In genomic region chr8:125053505-125054435, GRCm38 (mm10) we compare ENCODE assay signal across 8 mouse cellular contexts. TPM values are rescaled to one million over a fixed set of nuclear protein-coding genes. Genes with fewer than 3 reads are reported as not detected.
A peak's percentile ranks its signal among the peaks of the same experiment; 100 is the strongest.
DNase-seq lines count a peak whose midpoint lies in the region; ATAC-seq and TF ChIP-seq lines count a peak whose summit lies in the region.

Gene Disc1, plus strand, starts transcription at chr8:125054195.

- intact Hi-C loops in left cerebral cortex, postnatal 10 days (cut with DNase I) = no loop called here

- H3K36me3 ChIP-seq in hindbrain, embryonic 11.5 days (ENCODE audit: control insufficient read depth, insufficient read depth, low read length) = no peaks in the 10 kb centered on the region
- H3K36me3 ChIP-seq in limb, embryonic 13.5 days = no peaks in the 10 kb centered on the region
- no peaks in the 10 kb centered on the region for H3K36me3 ChIP-seq in midbrain, embryonic 12.5 days
- no peaks in the 10 kb centered on the region for H3K36me3 ChIP-seq in stomach, postnatal 0 days (ENCODE audit: control insufficient read depth, insufficient read depth, low read length)

- H3K9me3 ChIP-seq in hindbrain, embryonic 11.5 days (ENCODE audit: control insufficient read depth, low read length) = no peaks in the 10 kb centered on the region
- no peaks in the 10 kb centered on the region for H3K9me3 ChIP-seq in limb, embryonic 13.5 days
- 0 out of 2 replicates have a peak, but pooled peaks cover 4% of the 10 kb centered on the region for H3K9me3 ChIP-seq in midbrain, embryonic 12.5 days
- H3K9me3 ChIP-seq in stomach, postnatal 0 days (ENCODE audit: control insufficient read depth, low read length) = no peaks in the 10 kb centered on the region

- H3K4me2 ChIP-seq in hindbrain, embryonic 11.5 days (replicated peaks; ENCODE audit: low read depth, low read length) = peak within 1 kb of the TSS; percentile 97
- peak within 1 kb of the TSS; percentile 97 for H3K4me2 ChIP-seq in limb, embryonic 13.5 days (replicated peaks)
- H3K4me2 ChIP-seq in midbrain, embryonic 12.5 days (replicated peaks) = peak within 1 kb of the TSS; percentile 82
- peak within 1 kb of the TSS; percentile 99 for H3K4me2 ChIP-seq in stomach, postnatal 0 days (replicated peaks; ENCODE audit: low read depth)

- no peak for TF ChIP-seq EP300 in stomach, postnatal 0 days (optimal IDR thresholded peaks at IDR 0.05)

- peaks cover 34% of the 10 kb centered on the region for H3K27me3 ChIP-seq in hindbrain, embryonic 11.5 days (ENCODE audit: control insufficient read depth, insufficient read depth, low read length)
- peaks cover 39% of the 10 kb centered on the region for H3K27me3 ChIP-seq in limb, embryonic 13.5 days
- H3K27me3 ChIP-seq in midbrain, embryonic 12.5 days = peaks cover 59% of the 10 kb centered on the region
- no peaks in the 10 kb centered on the region for H3K27me3 ChIP-seq in stomach, postnatal 0 days (ENCODE audit: control insufficient read depth, insufficient read depth, low read length)

- peak within 1 kb of the TSS; percentile 76 for H3K4me3 ChIP-seq in bone marrow macrophage, adult 2 months (ENCODE audit: insufficient read depth, low read length)
- H3K4me3 ChIP-seq in hindbrain, embryonic 11.5 days (ENCODE audit: low read depth, low read length) = peak within 1 kb of the TSS; percentile 57
- peak within 1 kb of the TSS; percentile 76 for H3K4me3 ChIP-seq in limb, embryonic 13.5 days
- H3K4me3 ChIP-seq in midbrain, embryonic 12.5 days = peak within 1 kb of the TSS; percentile 53
- H3K4me3 ChIP-seq in stomach, postnatal 0 days (ENCODE audit: low read depth, low read length) = peak within 1 kb of the TSS; percentile 66

- TF ChIP-seq POLR2A in bone marrow macrophage, adult 2 months (IDR thresholded peaks at IDR 0.05; ENCODE audit: borderline replicate concordance, low read depth, low read length) = no peak

- ATAC-seq in hindbrain, embryonic 11.5 days (ENCODE audit: low FRiP score) = peak; percentile 30; the same call in 1 of the 2 replicates
- ATAC-seq in limb, embryonic 13.5 days (ENCODE audit: low FRiP score, low read depth) = peak; percentile 49; the same call in 1 of the 2 replicates
- ATAC-seq in midbrain, embryonic 12.5 days (ENCODE audit: low FRiP score, low read depth) = no peak
- ATAC-seq in stomach, postnatal 0 days (ENCODE audit: low FRiP score, low TSS enrichment) = peak; percentile 39

- WGBS in hindbrain, embryonic 11.5 days = 3% methylated on average over 48 of the region's 65 CpGs
- WGBS in limb, embryonic 13.5 days = 3% methylated on average over 57 of the region's 65 CpGs
- 4% methylated on average over 52 of the region's 65 CpGs for WGBS in midbrain, embryonic 12.5 days
- WGBS in stomach, postnatal 0 days = 2% methylated on average over 50 of the region's 65 CpGs

- peak; percentile 27 to 76 for DNase-seq in left cerebral cortex, postnatal 10 days (ENCODE audit: extremely low spot score in 1 of 2, low spot score in 2 of 2)
- no peak for DNase-seq in left cerebral cortex, adult 11 months (ENCODE audit: low spot score)
- peak; percentile 35 to 36 for DNase-seq in frontal cortex, postnatal 14 days (ENCODE audit: low spot score in 2 of 2)
- peak; percentile 69 for DNase-seq in hindbrain, embryonic 11.5 days (ENCODE audit: low spot score)
- DNase-seq in stomach, postnatal 0 days (ENCODE audit: low spot score) = peak; percentile 34

- TF ChIP-seq CTCF in bone marrow macrophage, adult 2 months (IDR thresholded peaks at IDR 0.05; ENCODE audit: low read depth, low read length) = no peak
- peak; percentile 11 for TF ChIP-seq CTCF in stomach, postnatal 0 days (IDR thresholded peaks at IDR 0.05; ENCODE audit: low read depth)

- peak within 1 kb of the TSS; percentile 60 for H3K9ac ChIP-seq in hindbrain, embryonic 11.5 days (ENCODE audit: low read depth, low read length)
- peak within 1 kb of the TSS; percentile 84 for H3K9ac ChIP-seq in limb, embryonic 13.5 days
- peak within 1 kb of the TSS; percentile 50 for H3K9ac ChIP-seq in midbrain, embryonic 12.5 days (replicated peaks)
- H3K9ac ChIP-seq in stomach, postnatal 0 days (ENCODE audit: low read length) = peak within 1 kb of the TSS; percentile 76

- H3K4me1 ChIP-seq in bone marrow macrophage, adult 2 months (ENCODE audit: control insufficient read depth, insufficient read depth, low read length) = 0 out of 2 replicates have a peak, but pooled peaks cover 3% of the 10 kb centered on the region
- no peaks in the 10 kb centered on the region for H3K4me1 ChIP-seq in hindbrain, embryonic 11.5 days (replicated peaks; ENCODE audit: control insufficient read depth, insufficient read depth, low read length)
- H3K4me1 ChIP-seq in limb, embryonic 13.5 days = peaks cover 12% of the 10 kb centered on the region
- peaks cover 13% of the 10 kb centered on the region for H3K4me1 ChIP-seq in midbrain, embryonic 12.5 days
- H3K4me1 ChIP-seq in stomach, postnatal 0 days (replicated peaks; ENCODE audit: control insufficient read depth, insufficient read depth) = no peaks in the 10 kb centered on the region

- H3K27ac ChIP-seq in bone marrow macrophage, adult 2 months (ENCODE audit: insufficient read depth, low read depth, low read length) = peak within 1 kb of the TSS; percentile 0; the same call in 1 of the 2 replicates
- H3K27ac ChIP-seq in hindbrain, embryonic 11.5 days (ENCODE audit: low read depth, low read length) = peak within 1 kb of the TSS; percentile 36; the same call in 1 of the 2 replicates
- H3K27ac ChIP-seq in limb, embryonic 13.5 days = no peak within 1 kb of the TSS; the same call in 1 of the 2 replicates
- H3K27ac ChIP-seq in midbrain, embryonic 12.5 days (replicated peaks) = no peak within 1 kb of the TSS; the same call in 1 of the 2 replicates
- H3K27ac ChIP-seq in stomach, postnatal 0 days (replicated peaks) = peak within 1 kb of the TSS; percentile 80

RNA-seq across cellular contexts. Expression of gene Disc1, which starts in this region (rescaled TPM):
- total RNA-seq in left cerebral cortex, postnatal 10 days (2021) = 1 to 10 TPM; 1.9 to 3.1 TPM
- 2.8 and 4.1 TPM in 2 replicates for polyA plus RNA-seq in bone marrow macrophage, adult 2 months (2012; ENCODE audit: insufficient read depth, insufficient read length, missing spikeins)
- 1.2 and 1.6 TPM in 2 replicates for polyA plus RNA-seq in hindbrain, embryonic 11.5 days (2014; fragmentation: Nextera tagmentation; extraction: Ambion mirVana)
- 2.0 and 2.9 TPM in 2 replicates for polyA plus RNA-seq in limb, embryonic 13.5 days (2015; fragmentation: Nextera tagmentation; extraction: Ambion mirVana)
- polyA plus RNA-seq in midbrain, embryonic 12.5 days (2016; fragmentation: Nextera tagmentation; extraction: Ambion mirVana) = 1.6 and 2.3 TPM in 2 replicates
- polyA plus RNA-seq in stomach, postnatal 0 days (2015; fragmentation: Nextera tagmentation; extraction: Ambion mirVana) = 0.39 and 0.53 TPM in 2 replicates

Comparison
In these comparisons a context has a peak if more than half of its experiments do, and no peak if none do; other contexts are left out.
1. Peak in DNase-seq, ATAC-seq, H3K4me3 ChIP-seq, H3K27ac ChIP-seq, H3K9ac ChIP-seq and H3K4me2 ChIP-seq in stomach, postnatal 0 days; RNA of the gene not detected or under 1 TPM.
2. H3K27ac ChIP-seq: peak in bone marrow macrophage, adult 2 months (single experiment) and hindbrain, embryonic 11.5 days (single experiment); none in limb, embryonic 13.5 days (single experiment) and midbrain, embryonic 12.5 days (single experiment).
3. Peak in every context shown above with its lines, with median percentiles within 50 percentile points of each other: H3K4me3 ChIP-seq, H3K4me2 ChIP-seq and H3K9ac ChIP-seq.